Mouse (Mus musculus) embryonic facial prominence, embryonic 11.5 days (tissue): ENCODE results near the gene Gm21860. TPM values are rescaled to one million over a fixed set of nuclear protein-coding genes. Genes with fewer than 3 reads are reported as not detected.
"Not testable (repeated sequence)": the region's sequence is repeated elsewhere in the genome, so short reads cannot be mapped to it uniquely, and the experiment has no call there.

Source experiments
- ATAC-seq: fragments of 200-750 bp; cut with Nextera tagmentation; replicated peaks from 2 replicates; pipeline ENCODE4 v1.8.0; 2017; ENCODE audit warnings: low read depth; ENCODE audit not compliant: insufficient number of reproducible peaks, low FRiP score, low TSS enrichment
- DNase-seq: peaks from one replicate; pipeline ENCODE4 v3.0.0-alpha.2; 2015; ENCODE audit warnings: low spot score
- H3K27ac ChIP-seq: fragments of 300-500 bp; sonication (generic); replicated peaks from 2 replicates; pipeline ENCODE4 v1.5.1; 2014; ENCODE audit warnings: mild to moderate bottlenecking, low read depth, low read length, control low read depth
- H3K27me3 ChIP-seq: fragments of 300-500 bp; sonication (generic); 2 replicates; pipeline ENCODE4 v1.6.1; 2014; ENCODE audit warnings: mild to moderate bottlenecking, low read length, moderate library complexity, mixed read lengths; ENCODE audit not compliant: control insufficient read depth, insufficient read depth
- H3K36me3 ChIP-seq: fragments of 300-500 bp; sonication (generic); replicated peaks from 2 replicates; pipeline ENCODE4 v1.6.1; 2014; ENCODE audit warnings: low read depth, mild to moderate bottlenecking, low read length, moderate library complexity, mixed read lengths; ENCODE audit not compliant: control insufficient read depth, insufficient read depth
- H3K4me1 ChIP-seq: fragments of 300-500 bp; sonication (generic); 2 replicates; pipeline ENCODE4 v1.6.1; 2014; ENCODE audit warnings: low read length, mixed read lengths; ENCODE audit not compliant: control insufficient read depth, insufficient read depth
- H3K4me2 ChIP-seq: fragments of 300-500 bp; sonication (generic); 2 replicates; pipeline ENCODE4 v1.6.1; 2014; ENCODE audit warnings: low read depth, mild to moderate bottlenecking, control low read depth, low read length, moderate library complexity
- H3K4me3 ChIP-seq: fragments of 300-500 bp; sonication (generic); 2 replicates; pipeline ENCODE4 v1.5.1; 2014; ENCODE audit warnings: low read depth, low read length, control low read depth
- H3K9ac ChIP-seq: fragments of 300-500 bp; sonication (generic); replicated peaks from 2 replicates; pipeline ENCODE4 v1.6.1; 2014; ENCODE audit warnings: mild to moderate bottlenecking, control low read depth, low read length
- H3K9me3 ChIP-seq: fragments of 300-500 bp; sonication (generic); replicated peaks from 2 replicates; pipeline ENCODE4 v1.6.1; 2016; ENCODE audit warnings: mild to moderate bottlenecking, low read length, inconsistent platforms, mixed read lengths; ENCODE audit not compliant: control insufficient read depth
- WGBS: fragments of 180-500 bp; shearing (Covaris S2); extraction: QIAGEN DNeasy Blood & Tissue Kit; methylation state at CpG from one replicate; pipeline ENCODE4 v1.1.7; 2014; 5-methylcytosine and 5-hydroxymethylcytosine counted together
- polyA plus RNA-seq: library from polyadenylated mRNA; unstranded; fragments of >200 nt; fragmentation: Nextera tagmentation; extraction: Ambion mirVana; gene quantifications from 2 replicates; pipeline ENCODE4 v1.2.1, GENCODE M21; 2014

The Gm21860 gene
- polyA plus RNA-seq, 1 experiment from 2014 or later: not detected

DNA sequence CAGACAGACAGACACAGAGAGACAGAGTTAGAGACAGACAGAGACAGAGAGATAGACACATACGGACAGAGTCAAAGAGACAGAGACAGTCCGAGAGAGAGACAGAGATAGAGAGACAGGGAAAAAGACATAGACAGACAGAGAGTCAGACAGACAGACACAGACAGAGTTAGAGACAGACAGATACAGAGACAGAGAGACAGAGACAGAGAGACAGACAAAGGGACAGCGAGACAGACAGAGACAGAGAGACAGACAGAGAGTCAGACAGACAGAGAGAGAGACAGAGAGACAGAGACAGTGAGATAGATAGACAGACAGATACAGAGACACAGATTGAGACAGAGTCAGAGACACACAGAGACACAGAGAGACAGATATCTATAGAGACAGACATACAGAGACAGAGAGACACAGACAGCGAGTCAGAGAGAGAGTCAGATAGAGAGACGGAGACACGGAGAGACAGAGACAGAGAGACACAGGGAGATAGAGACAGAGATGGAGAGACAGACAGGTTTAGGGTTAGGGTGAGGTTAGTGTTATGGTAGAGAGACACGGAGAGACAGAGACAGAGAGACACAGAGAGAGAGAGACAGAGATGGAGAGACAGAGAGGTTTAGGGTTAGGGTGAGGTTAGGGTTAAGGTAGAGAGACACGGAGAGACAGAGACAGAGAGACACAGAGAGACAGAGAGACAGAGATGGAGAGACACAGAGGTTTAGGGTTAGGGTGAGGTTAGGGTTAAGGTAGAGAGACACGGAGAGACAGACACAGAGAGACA, 18.2 kb downstream of the Gm21860 start:
- Histone ChIP-seq H3K9me3 (peaks cover 27% of the 10 kb centered on the region), H3K36me3 (peaks cover 22% of the 10 kb centered on the region)
- DNase-seq: peak; percentile 31
- WGBS: 80% methylated on average over 6 of the region's 9 CpGs
- H3K4me1 ChIP-seq, H3K4me2 ChIP-seq, ATAC-seq, H3K9ac ChIP-seq, H3K27me3 ChIP-seq, H3K4me3 ChIP-seq, H3K27ac ChIP-seq: not testable (repeated sequence)

- DNase-seq, H3K9ac ChIP-seq, H3K4me3 ChIP-seq, H3K4me1 ChIP-seq, H3K27me3 ChIP-seq, H3K4me2 ChIP-seq, ATAC-seq, H3K27ac ChIP-seq: not testable (repeated sequence)
- 86% methylated on average over 5 of the region's 5 CpGs for WGBS
- Histone ChIP-seq H3K36me3 (peaks cover 19% of the 10 kb centered on the region), H3K9me3 (peaks cover 19% of the 10 kb centered on the region)
Measured at GRCm38 (mm10) chrY:90735181-90735895, 19.3 kb downstream of the Gm21860 start.

GRCm38 (mm10) chrY:90734334-90734696, 20.3 kb downstream of the Gm21860 start:
- ATAC-seq, H3K4me3 ChIP-seq, H3K9me3 ChIP-seq, H3K4me2 ChIP-seq, H3K36me3 ChIP-seq, H3K9ac ChIP-seq, H3K4me1 ChIP-seq, H3K27me3 ChIP-seq, H3K27ac ChIP-seq: not testable (repeated sequence)
- WGBS: 64% methylated on average over 8 of the region's 8 CpGs
- peak; percentile 30 for DNase-seq

- 89% methylated on average over 7 of the region's 9 CpGs for WGBS
Measured at GRCm38 (mm10) chrY:90733656-90734333, 20.8 kb downstream of the Gm21860 start.

DNA sequence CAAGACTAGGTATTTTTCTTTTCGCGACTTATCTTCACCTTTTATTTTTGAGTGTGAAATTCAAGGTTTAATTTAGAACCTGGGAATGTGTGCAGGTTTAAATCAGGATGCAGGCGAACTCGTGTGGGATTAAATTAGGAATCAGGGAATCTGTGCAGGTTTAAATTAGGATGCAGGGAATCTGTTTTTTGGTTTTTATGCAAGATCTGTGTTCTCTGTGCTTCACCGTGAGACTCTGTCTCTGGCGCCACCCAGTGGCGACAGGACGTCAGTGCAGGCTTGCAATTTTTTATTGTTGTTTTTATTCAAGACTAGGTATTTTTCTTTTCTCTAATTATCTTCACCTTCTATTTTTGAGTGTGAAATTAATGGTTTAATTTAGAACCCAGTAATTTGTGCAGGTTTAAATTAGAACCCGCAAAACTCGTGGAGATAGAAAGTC, 22.5 kb downstream of the Gm21860 start:
- H3K9me3 ChIP-seq, H3K4me1 ChIP-seq, H3K4me3 ChIP-seq, ATAC-seq, H3K36me3 ChIP-seq, H3K27ac ChIP-seq, H3K4me2 ChIP-seq, H3K27me3 ChIP-seq, H3K9ac ChIP-seq: not testable (repeated sequence)
- peak; percentile 89 for DNase-seq
- 58% methylated on average over 10 of the region's 10 CpGs for whole genome bisulfite sequencing

More at GRCm38 (mm10) chrY:90733656-90734333, 20.8 kb downstream of the Gm21860 start:
- not testable (repeated sequence) for H3K36me3 ChIP-seq, DNase-seq, ATAC-seq, H3K4me1 ChIP-seq, H3K27ac ChIP-seq, H3K4me3 ChIP-seq, H3K4me2 ChIP-seq, H3K9me3 ChIP-seq, H3K27me3 ChIP-seq, H3K9ac ChIP-seq

DNA sequence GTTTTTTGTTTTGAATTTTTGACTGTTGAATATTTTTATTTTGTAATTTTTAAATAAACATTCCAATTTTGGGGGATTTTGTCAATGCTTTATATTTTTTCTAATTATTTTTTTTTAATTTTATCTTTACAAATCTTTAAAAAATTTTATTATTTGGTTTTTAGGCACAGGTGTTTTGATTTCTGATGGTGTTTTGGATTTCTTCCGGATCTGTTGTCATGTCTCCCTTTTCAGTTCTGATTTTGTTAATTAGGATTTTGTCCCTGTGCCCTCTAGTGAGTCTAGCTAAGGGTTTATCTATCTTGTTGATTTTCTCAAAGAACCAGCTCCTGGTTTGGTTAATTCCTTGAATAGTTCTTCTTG, 23.0 kb downstream of the Gm21860 start:
- not testable (repeated sequence) for H3K4me2 ChIP-seq, H3K9ac ChIP-seq, H3K36me3 ChIP-seq, H3K4me1 ChIP-seq, H3K4me3 ChIP-seq, ATAC-seq, H3K9me3 ChIP-seq, H3K27me3 ChIP-seq, DNase-seq, H3K27ac ChIP-seq
- 62% methylated on average over 1 of the region's 1 CpGs for WGBS

GRCm38 (mm10) chrY:90730908-90731592, 23.6 kb downstream of the Gm21860 start:
- WGBS: 65% methylated on average over 17 of the region's 20 CpGs
- not testable (repeated sequence) for H3K27me3 ChIP-seq, DNase-seq, H3K27ac ChIP-seq, H3K4me1 ChIP-seq, H3K9ac ChIP-seq, H3K36me3 ChIP-seq, H3K4me3 ChIP-seq, H3K4me2 ChIP-seq, H3K9me3 ChIP-seq
- ATAC-seq: peak; percentile 97
